Mouse (Mus musculus) olfactory bulb, adult 2 months (tissue): ENCODE measurements around the gene Selenoh.

Experiments
- CTCF ChIP-seq: fragments of 200-500 bp; IDR thresholded peaks from 2 replicates; pipeline ENCODE4 v1.5.1; 2012; ENCODE audit warnings: low read depth, mild to moderate bottlenecking, low read length, moderate library complexity; ENCODE audit not compliant: insufficient read depth
- POLR2A ChIP-seq: fragments of 200-500 bp; IDR thresholded peaks from 2 replicates; pipeline ENCODE4 v1.6.1; 2012; ENCODE audit warnings: mild to moderate bottlenecking, low read depth, low read length, moderate library complexity; ENCODE audit not compliant: insufficient read depth

GRCm38 (mm10) chr2:84682605-84683183 is 12.1 kb upstream of the Selenoh start:
- TF ChIP-seq CTCF (no peak), POLR2A (no peak)
